Mouse (Mus musculus) midbrain, embryonic 12.5 days (tissue): ENCODE measurements around the gene Etfdh. TPM values are rescaled to one million over a fixed set of nuclear protein-coding genes. Genes with fewer than 3 reads are reported as not detected.

Source experiments
- ATAC-seq: fragments of 200-750 bp; cut with Nextera tagmentation; 2 replicates; pipeline ENCODE4 v1.8.0; 2017; ENCODE audit warnings: low read depth, moderate TSS enrichment, moderate library complexity; ENCODE audit not compliant: low FRiP score
- H3K27ac ChIP-seq: fragments of 300-500 bp; sonication (generic); replicated peaks from 2 replicates; pipeline ENCODE4 v1.5.1; 2016; ENCODE audit warnings: mild to moderate bottlenecking
- H3K27me3 ChIP-seq: fragments of 300-500 bp; sonication (generic); 2 replicates; pipeline ENCODE4 v1.6.1; 2016; ENCODE audit warnings: mild to moderate bottlenecking
- H3K36me3 ChIP-seq: fragments of 300-500 bp; sonication (generic); 2 replicates; pipeline ENCODE4 v1.6.1; 2016
- H3K4me1 ChIP-seq: fragments of 300-500 bp; sonication (generic); 2 replicates; pipeline ENCODE4 v1.6.1; 2016
- H3K4me2 ChIP-seq: fragments of 300-500 bp; sonication (generic); replicated peaks from 2 replicates; pipeline ENCODE4 v1.6.1; 2016; ENCODE audit warnings: mild to moderate bottlenecking, moderate library complexity
- H3K4me3 ChIP-seq: fragments of 300-500 bp; sonication (generic); 2 replicates; pipeline ENCODE4 v1.5.1; 2016; ENCODE audit warnings: mild to moderate bottlenecking
- H3K9ac ChIP-seq: fragments of 300-500 bp; sonication (generic); replicated peaks from 2 replicates; pipeline ENCODE4 v1.6.1; 2016; ENCODE audit warnings: mild to moderate bottlenecking, moderate library complexity
- H3K9me3 ChIP-seq: fragments of 300-500 bp; sonication (generic); 2 replicates; pipeline ENCODE4 v1.6.1; 2016; ENCODE audit warnings: mild to moderate bottlenecking
- WGBS: fragments of 180-500 bp; shearing (Covaris S2); methylation state at CpG from one replicate; pipeline ENCODE4 v1.1.7; 2016; 5-methylcytosine and 5-hydroxymethylcytosine counted together
- polyA plus RNA-seq: library from polyadenylated mRNA; unstranded; fragments of >200 nt; fragmentation: Nextera tagmentation; extraction: Ambion mirVana; gene quantifications from 2 replicates; pipeline ENCODE4 v1.2.1, GENCODE M21; 2016

The Etfdh gene
- polyA plus RNA-seq, 1 experiment from 2014 or later: 48.2 TPM

DNA sequence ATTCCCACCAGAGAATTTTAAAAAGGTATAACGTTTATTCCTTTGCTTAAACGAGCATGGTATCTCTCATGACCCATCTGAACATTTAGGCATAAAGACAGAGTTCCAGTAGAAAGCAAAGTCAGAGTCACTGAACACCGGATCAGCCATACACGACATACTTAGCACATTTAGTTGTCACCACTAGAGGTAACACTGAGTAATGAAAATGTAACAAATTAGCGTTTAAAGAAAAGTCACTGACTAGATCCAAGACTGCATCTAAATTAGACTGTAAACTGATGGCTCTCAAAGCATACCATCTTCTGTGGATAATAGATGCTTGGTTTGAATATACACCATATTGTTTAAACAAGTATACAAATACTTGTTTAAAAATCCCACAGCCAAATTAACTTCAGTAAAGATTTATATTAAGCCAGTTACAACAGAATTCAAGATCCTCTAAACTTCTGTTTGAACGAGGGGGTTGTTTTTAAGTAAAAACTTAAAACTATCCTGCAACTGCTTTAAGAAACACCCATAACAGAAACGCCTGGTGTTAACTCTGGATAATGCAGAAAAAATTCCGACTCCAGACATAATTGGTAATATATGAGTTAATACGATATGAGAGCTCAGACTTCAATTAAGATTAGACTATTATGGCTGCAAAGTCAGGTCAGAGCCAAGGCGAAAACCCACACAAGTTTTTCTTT, 1.7 kb downstream of the Etfdh start:
- peaks cover 24% of the 10 kb centered on the region for H3K36me3 ChIP-seq
- peaks cover 11% of the 10 kb centered on the region for H3K4me1 ChIP-seq
- no peak for ATAC-seq
- 0 out of 2 replicates have a peak, but pooled peaks cover 7% of the 10 kb centered on the region for H3K9me3 ChIP-seq
- H3K4me3 ChIP-seq: peak overlapping the region; percentile 73
- H3K27ac ChIP-seq: no peak overlapping the region
- 37% methylated on average over 10 of the region's 10 CpGs for WGBS
- H3K27me3 ChIP-seq: no peaks in the 10 kb centered on the region
- peak overlapping the region; percentile 65 for H3K9ac ChIP-seq
- peak overlapping the region; percentile 87 for H3K4me2 ChIP-seq

DNA sequence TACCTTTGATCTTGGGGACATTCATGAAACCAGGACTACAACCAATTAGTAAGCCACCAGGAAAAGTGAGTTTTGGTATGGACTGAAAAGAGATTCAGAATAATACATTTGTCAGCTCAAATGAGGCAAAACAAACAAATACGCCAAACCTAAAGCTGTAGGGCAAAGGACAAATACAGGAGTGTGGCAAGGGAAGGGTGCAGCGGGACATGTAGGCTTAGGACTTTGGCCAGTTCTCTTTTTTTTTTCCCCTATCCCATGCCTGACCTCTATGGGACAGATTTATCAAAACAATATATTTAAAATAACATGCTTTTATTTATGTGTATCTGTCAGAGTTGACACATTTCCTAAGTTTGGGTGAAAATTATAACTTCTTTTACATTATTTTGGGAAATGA, 19.4 kb downstream of the Etfdh start:
- Histone ChIP-seq H3K27ac (no peak overlapping the region), H3K36me3 (peaks cover 55% of the 10 kb centered on the region), H3K27me3 (no peaks in the 10 kb centered on the region), H3K4me1 (no peaks in the 10 kb centered on the region), H3K9ac (no peak overlapping the region), H3K4me2 (no peak overlapping the region), H3K9me3 (no peaks in the 10 kb centered on the region), H3K4me3 (no peak overlapping the region)
- WGBS: 92% methylated on average over 2 of the region's 2 CpGs
- ATAC-seq: no peak

DNA sequence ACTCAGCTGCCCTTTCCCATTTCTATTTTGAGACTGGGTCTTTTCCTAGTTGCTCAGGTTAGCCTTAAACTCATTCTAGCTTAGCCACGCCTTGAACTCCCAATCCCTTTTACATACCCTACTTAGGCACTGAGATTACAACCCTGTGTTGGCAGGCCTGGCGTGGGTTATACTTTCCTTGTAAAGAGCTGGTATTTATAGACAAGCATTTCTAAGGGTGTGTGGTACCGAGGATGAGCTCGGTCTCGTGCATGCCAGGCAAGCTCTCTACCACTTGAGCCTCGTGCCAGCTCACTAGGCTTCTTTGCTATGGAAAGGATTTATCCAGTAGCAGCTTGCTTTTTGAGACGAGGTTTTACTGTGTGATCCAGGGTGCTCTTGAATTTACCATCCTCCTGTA, 33.8 kb downstream of the Etfdh start:
- H3K36me3 ChIP-seq: peaks cover 66% of the 10 kb centered on the region
- no peak overlapping the region for H3K4me3 ChIP-seq
- H3K27me3 ChIP-seq: no peaks in the 10 kb centered on the region
- H3K27ac ChIP-seq: no peak overlapping the region
- H3K9ac ChIP-seq: no peak overlapping the region
- WGBS: 94% methylated on average over 7 of the region's 7 CpGs
- H3K4me1 ChIP-seq: peaks cover 8% of the 10 kb centered on the region
- H3K4me2 ChIP-seq: no peak overlapping the region
- no peaks in the 10 kb centered on the region for H3K9me3 ChIP-seq
- no peak for ATAC-seq

DNA sequence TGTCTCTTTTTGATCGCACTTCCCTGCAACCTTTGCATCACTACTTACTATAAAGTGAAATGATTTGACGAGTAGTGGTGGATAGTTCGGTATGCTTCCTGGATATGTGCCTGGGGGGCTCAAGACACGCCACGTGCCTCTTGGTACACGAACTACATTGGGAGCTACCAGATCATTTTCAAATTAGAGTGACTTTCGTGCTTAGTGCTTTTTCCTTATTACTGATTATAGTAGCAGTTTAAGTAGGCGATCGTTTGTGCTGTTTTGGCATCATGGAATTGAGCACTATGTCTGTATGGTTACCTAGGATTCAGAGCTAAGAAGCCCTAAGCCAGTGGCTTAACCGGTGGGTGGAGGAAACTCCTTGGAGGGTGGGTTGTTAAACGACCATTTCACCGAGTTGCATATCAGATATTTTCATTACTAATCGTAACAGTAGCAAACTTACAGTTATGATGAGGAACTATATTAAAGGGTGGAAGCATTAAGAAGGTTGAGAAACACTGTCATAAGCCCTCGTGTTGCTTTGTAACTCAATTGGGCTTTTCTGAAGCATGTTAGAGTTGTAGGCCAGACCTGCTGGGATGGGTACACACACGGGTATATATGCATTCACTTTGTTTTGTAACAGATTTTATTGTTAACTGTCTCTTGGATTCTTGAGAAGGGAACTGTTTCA, 37.4 kb downstream of the Etfdh start:
- H3K9me3 ChIP-seq: no peaks in the 10 kb centered on the region
- H3K4me2 ChIP-seq: peak overlapping the region; percentile 80
- WGBS: 7% methylated on average over 15 of the region's 15 CpGs
- peaks cover 10% of the 10 kb centered on the region for H3K4me1 ChIP-seq
- peaks cover 35% of the 10 kb centered on the region for H3K36me3 ChIP-seq
- H3K4me3 ChIP-seq: peak overlapping the region; percentile 88
- H3K9ac ChIP-seq: peak overlapping the region; percentile 79
- H3K27me3 ChIP-seq: no peaks in the 10 kb centered on the region
- ATAC-seq: no peak
- peak overlapping the region; percentile 77 for H3K27ac ChIP-seq

DNA sequence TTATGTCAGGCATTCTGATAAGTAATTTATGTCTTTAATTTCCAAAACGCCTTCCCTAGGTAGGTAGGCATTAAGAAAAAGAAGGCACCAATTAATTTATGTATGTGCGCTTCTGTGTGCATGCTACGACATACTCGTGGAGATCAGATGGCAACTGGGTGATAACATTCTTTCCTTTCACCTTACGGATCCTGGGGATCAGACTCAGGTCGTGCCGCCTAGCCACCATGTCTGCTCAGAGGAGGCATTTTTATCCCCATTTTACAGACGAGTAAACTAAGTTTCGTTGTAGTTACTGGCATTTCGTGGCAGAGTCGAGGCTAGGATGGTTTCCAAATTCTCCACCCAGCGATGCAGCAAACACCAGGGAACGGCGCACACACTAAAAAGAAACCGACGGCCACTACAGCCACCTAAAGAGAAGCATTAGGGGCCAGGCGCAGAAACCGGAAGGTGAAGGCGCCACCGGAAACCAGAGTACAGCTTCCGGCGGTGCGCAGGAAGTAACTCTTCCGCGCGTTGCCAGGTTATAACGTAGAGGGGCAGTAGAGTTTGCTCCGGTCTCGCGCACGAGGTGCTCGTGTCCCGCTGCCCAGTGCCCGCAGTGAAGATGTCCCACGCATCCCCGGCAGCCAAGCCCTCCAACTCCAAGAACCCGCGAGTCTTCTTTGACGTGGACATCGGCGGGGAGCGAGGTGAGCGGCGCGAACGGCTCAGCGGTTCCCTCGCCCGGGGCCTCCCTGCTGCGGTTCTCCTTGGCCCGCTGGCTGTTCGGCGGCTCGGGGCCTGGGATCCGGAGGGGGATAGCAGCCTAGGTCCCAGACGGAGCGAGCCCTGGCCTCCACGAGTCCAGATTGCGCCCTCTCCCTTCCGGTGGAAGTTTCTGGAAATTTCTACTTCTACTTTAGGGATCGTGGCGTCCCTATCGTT, 38.2 kb downstream of the Etfdh start, which contains the start of gene Ppid:
Gene Ppid (plus strand): TSS at position 480 of the 930 bp plus-strand sequence.
- Histone ChIP-seq H3K4me1 (peaks cover 11% of the 10 kb centered on the region), H3K36me3 (peaks cover 27% of the 10 kb centered on the region), H3K4me2 (peak within 1 kb of the TSS; percentile 80), H3K9me3 (no peaks in the 10 kb centered on the region), H3K27me3 (no peaks in the 10 kb centered on the region), H3K9ac (peak within 1 kb of the TSS; percentile 79), H3K4me3 (peak within 1 kb of the TSS; percentile 88), H3K27ac (peak within 1 kb of the TSS; percentile 77)
- ATAC-seq: peak; percentile 88
- WGBS: 3% methylated on average over 63 of the region's 63 CpGs

DNA sequence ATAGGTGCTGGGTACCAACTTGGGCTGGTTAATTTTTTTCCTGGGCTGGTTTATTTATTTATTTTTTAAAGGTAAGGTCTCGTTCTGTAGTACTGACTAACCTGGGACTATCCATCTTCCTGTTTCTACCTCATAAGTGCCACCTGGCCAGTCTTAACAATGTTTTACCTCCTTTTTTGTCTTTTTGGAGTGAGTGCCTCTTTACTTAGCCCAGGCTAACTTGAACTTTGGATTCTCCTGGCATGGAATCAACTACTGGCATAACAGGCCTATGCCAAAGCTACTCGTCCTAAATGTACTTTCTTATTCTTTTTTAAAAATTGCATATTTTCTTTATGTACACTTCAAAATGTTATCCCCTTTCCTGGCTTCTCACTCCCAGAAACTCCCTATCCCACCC, 39.6 kb downstream of the Etfdh start:
- Histone ChIP-seq H3K4me3 (no peak overlapping the region), H3K4me2 (no peak overlapping the region), H3K9me3 (no peaks in the 10 kb centered on the region), H3K4me1 (peaks cover 11% of the 10 kb centered on the region), H3K27ac (no peak overlapping the region), H3K36me3 (peaks cover 15% of the 10 kb centered on the region; the same call in 1 of the 2 replicates), H3K27me3 (no peaks in the 10 kb centered on the region), H3K9ac (no peak overlapping the region)
- 86% methylated on average over 2 of the region's 2 CpGs for WGBS
- no peak for ATAC-seq

DNA sequence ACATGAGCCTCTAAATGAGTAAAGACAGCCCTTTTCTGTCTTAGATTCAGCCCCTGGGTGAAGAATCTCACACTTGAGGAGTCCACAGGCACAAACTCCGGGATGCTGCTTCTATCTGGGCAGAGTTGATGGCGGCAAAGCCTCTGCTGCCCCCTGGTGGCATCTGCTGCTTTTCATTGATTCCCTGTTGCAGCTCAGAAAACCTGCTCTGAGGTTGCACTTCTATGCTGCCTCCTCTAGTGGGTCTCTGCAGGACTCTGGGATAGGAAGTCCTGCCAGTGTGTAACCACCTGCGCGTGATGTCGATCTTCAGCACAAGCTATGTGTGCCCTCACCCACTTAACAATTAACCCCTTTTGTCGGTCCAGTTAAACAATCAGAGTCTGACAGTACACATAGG, 42.5 kb downstream of the Etfdh start:
- Histone ChIP-seq H3K9ac (no peak overlapping the region), H3K36me3 (no peaks in the 10 kb centered on the region), H3K4me3 (no peak overlapping the region), H3K27me3 (no peaks in the 10 kb centered on the region; the same call in 1 of the 2 replicates), H3K27ac (no peak overlapping the region), H3K4me2 (no peak overlapping the region), H3K9me3 (no peaks in the 10 kb centered on the region), H3K4me1 (peaks cover 3% of the 10 kb centered on the region; the same call in 1 of the 2 replicates)
- peak; percentile 74 for ATAC-seq
- WGBS: 5% methylated on average over 6 of the region's 6 CpGs

DNA sequence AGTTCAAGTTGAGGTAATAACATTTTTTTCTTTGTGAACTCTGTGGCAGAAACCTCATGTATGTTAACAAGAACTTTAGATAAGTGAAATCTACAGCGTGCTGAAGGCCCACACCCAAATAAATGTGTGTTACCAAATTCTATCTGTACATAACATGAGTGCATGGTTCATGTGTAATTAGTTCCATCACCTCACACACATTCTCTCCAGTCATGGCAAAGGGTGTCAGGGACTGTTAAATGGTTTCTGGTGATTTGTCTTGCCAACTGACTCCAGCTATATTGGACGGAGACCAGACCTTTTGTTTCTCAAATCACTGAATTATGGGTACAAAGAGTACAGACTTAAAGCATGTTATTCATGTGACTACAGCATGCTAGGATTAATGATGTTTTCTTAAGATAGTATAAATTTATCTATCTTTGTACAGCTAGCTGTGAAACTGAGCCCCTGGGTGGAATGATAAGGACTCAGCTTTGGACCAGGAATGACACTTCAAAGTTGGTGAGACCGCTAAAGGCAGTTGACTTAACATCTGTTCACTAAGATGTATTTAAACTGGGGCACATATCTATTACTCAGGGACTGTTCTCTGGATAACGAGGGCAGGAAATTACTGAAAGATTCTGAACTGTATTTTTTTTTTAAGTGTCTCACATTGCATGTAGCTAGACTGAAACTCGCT, 49.3 kb downstream of the Etfdh start:
- H3K36me3 ChIP-seq: no peaks in the 10 kb centered on the region
- H3K4me2 ChIP-seq: no peak overlapping the region
- H3K27me3 ChIP-seq: no peaks in the 10 kb centered on the region; the same call in 1 of the 2 replicates
- 86% methylated on average over 5 of the region's 5 CpGs for WGBS
- no peak for ATAC-seq
- no peak overlapping the region for H3K9ac ChIP-seq
- H3K4me1 ChIP-seq: peaks cover 16% of the 10 kb centered on the region
- H3K4me3 ChIP-seq: no peak overlapping the region
- no peaks in the 10 kb centered on the region for H3K9me3 ChIP-seq
- no peak overlapping the region for H3K27ac ChIP-seq

DNA sequence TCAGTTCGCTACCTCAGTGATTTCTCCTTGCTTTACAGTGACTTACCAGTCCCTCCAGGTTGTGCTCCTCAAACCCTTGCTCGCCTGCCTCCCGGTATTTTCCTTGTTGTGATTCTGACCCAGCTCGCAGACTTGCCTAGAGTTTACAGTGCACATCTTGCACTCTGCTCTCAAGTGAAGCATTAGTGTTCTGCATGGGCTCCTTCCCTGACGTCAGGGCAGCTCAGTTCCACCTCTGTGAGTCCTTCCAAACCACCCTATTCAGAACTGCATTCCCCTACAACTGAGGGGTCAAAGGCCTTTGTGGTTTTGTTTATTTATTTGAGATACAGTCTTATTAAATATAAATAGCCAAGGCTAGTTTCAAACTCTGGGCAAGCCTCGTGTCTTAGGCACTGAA, 51.1 kb downstream of the Etfdh start:
- peaks cover 16% of the 10 kb centered on the region for H3K4me1 ChIP-seq

DNA sequence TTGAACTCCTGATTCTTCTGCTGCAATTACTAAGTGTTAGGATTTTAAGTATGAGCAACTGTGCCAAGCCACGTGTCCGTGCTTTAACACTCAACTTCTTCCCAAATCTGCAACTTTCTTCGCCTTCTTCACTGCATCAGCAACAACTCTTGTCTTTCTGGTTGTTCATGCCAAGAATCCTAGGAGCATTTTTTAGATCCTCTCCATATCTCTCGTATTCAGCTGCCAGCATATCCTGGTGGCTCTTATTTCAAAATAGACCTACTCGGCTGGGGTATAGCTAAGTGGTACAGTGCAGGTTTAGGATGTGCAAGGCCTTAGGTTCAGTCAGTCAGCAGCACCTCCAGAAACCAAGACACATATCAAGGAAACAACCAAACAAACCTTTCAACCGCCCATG, 51.7 kb downstream of the Etfdh start:
- H3K4me3 ChIP-seq: no peak overlapping the region
- no peaks in the 10 kb centered on the region for H3K9me3 ChIP-seq
- H3K36me3 ChIP-seq: no peaks in the 10 kb centered on the region
- 88% methylated on average over 6 of the region's 6 CpGs for WGBS
- no peaks in the 10 kb centered on the region; the same call in 1 of the 2 replicates for H3K27me3 ChIP-seq
- no peak overlapping the region for H3K4me2 ChIP-seq
- no peak overlapping the region for H3K27ac ChIP-seq
- no peak overlapping the region for H3K9ac ChIP-seq
- no peak for ATAC-seq
- H3K4me1 ChIP-seq: peaks cover 16% of the 10 kb centered on the region

More for the DNA sequence above, 51.1 kb downstream of the Etfdh start:
- H3K4me2 ChIP-seq: no peak overlapping the region
- no peaks in the 10 kb centered on the region for H3K9me3 ChIP-seq
- 70% methylated on average over 6 of the region's 6 CpGs for WGBS
- no peak overlapping the region for H3K27ac ChIP-seq
- H3K4me3 ChIP-seq: no peak overlapping the region
- no peak overlapping the region for H3K9ac ChIP-seq
- H3K36me3 ChIP-seq: no peaks in the 10 kb centered on the region
- no peaks in the 10 kb centered on the region; the same call in 1 of the 2 replicates for H3K27me3 ChIP-seq
- ATAC-seq: no peak

DNA sequence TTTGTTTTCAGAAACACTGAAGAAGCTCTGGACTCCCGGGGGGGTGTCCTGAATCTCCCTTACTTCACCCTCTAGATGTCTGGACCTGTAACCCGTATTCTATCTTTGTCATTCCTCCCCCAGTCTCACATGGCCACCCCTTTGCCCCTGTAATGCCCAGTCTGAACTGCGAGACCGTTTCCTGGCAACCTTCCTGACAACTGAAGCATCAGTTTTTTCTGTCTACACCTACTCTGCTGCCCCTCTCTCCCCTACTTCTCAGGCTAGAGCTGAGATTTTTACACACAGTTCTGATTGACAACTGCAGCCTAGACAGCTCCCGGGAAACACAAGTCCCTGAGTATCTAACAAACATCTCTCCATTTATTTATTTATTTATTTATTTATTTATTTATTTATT, 52.4 kb downstream of the Etfdh start:
- Histone ChIP-seq H3K36me3 (no peaks in the 10 kb centered on the region), H3K9ac (no peak overlapping the region), H3K9me3 (no peaks in the 10 kb centered on the region), H3K27ac (no peak overlapping the region), H3K4me2 (no peak overlapping the region), H3K27me3 (no peaks in the 10 kb centered on the region; the same call in 1 of the 2 replicates), H3K4me1 (peaks cover 16% of the 10 kb centered on the region), H3K4me3 (no peak overlapping the region)
- no peak; the same call in 1 of the 2 replicates for ATAC-seq
- 27% methylated on average over 5 of the region's 5 CpGs for WGBS
